Mouse (Mus musculus): ENCODE measurements around the gene Hnf1b.
A peak's percentile ranks its signal among the peaks of the same experiment; 100 is the strongest.

DNA sequence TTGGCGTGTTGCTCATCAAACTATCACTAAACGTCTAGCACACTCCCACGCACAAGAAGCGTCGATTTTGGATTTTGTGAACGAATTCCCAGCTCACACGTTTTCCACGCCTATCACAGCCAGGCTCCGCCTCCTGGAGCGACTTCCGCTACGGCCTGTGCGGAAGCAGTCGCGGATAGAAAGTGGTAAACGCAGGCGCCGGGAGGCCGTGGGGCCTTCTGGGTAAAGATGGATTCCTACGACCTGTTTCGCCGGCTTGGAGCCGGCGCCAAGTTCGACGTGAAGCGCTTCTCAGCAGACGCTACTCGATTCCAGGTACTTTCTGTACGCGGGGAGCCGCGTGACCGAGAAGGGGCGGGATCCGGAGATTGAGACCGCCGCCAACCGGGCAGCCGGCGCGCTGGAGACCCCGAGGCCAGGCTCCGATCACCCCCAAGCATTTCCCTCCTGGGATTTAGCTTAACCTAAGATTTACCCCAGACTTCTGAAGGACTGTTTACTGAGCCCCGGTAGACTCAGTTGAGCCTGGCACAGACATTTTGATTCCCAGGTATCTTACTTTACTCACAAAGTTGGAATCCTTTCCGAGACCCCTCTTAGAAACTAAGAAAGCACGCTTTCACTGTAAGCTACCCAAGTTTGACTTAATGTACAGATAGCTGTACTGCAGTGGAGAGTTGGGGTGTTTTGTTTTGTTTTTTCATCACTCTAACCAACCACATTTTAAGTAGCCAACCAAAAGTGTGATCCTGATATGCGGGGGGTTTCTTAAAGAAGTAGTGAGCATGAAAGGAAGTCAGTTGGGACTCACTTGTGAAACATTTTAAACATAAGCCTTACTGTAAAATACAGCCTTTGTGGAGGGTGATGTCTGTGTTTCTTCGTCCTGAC, 92.3 kb downstream of the Hnf1b start, which contains the start of gene Ddx52:
- TF ChIP-seq CTCF (IDR thresholded peaks at IDR 0.05; ENCODE audit: extremely low read depth, insufficient read depth, insufficient read length, insufficient replicate concordance) (no peak), POLR2A (IDR thresholded peaks at IDR 0.05; ENCODE audit: low read depth, low read length) (peak; percentile 43; the same call in 1 of the 2 replicates)
